Mouse (Mus musculus) gastrocnemius, postnatal 25 days (tissue): Measurements from ENCODE around the gene 2310009B15Rik. TPM values are rescaled to one million over a fixed set of nuclear protein-coding genes. Genes with fewer than 3 reads are reported as not detected.

ENCODE experiments used
- DNase-seq: peaks from one replicate; pipeline ENCODE4 v3.0.0; 2022
- total RNA-seq, 2 experiments: library from RNA; stranded (reverse); gene quantifications; 1 replicate in 1 of 2; 2 replicates in 1 of 2; pipeline ENCODE4 v1.2.3; 2021

2310009B15Rik gene
- total RNA-seq, 2 experiments from 2014 or later: 11.5 to 12.8 TPM

GRCm38 (mm10) chr1:138842756-138843155 lies 13.9 kb downstream of the 2310009B15Rik start:
- no peak for DNase-seq

- DNase-seq: no peak
Observed at GRCm38 (mm10) chr1:138842315-138842714, 14.3 kb downstream of the 2310009B15Rik start.

- no peak for DNase-seq
Observed at GRCm38 (mm10) chr1:138841306-138842095, 15.2 kb downstream of the 2310009B15Rik start.

GRCm38 (mm10) chr1:138840440-138841305 lies 16.0 kb downstream of the 2310009B15Rik start:
- DNase-seq: no peak

- DNase-seq: no peak
Observed at GRCm38 (mm10) chr1:138839809-138840430, 16.7 kb downstream of the 2310009B15Rik start.

- DNase-seq: no peak
Observed at GRCm38 (mm10) chr1:138839291-138839690, 17.4 kb downstream of the 2310009B15Rik start.

GRCm38 (mm10) chr1:138837786-138838743 lies 18.6 kb downstream of the 2310009B15Rik start:
- DNase-seq: no peak

GRCm38 (mm10) chr1:138835355-138835900 lies 21.2 kb downstream of the 2310009B15Rik start:
- no peak for DNase-seq

GRCm38 (mm10) chr1:138831309-138831708 lies 25.3 kb downstream of the 2310009B15Rik start:
- no peak for DNase-seq

- DNase-seq: no peak
Observed at GRCm38 (mm10) chr1:138826841-138827240, 29.8 kb downstream of the 2310009B15Rik start.

GRCm38 (mm10) chr1:138822985-138823322 lies 33.7 kb downstream of the 2310009B15Rik start:
- DNase-seq: no peak

- DNase-seq: no peak
Observed at GRCm38 (mm10) chr1:138822255-138822984, 34.2 kb downstream of the 2310009B15Rik start.

Other genes with a start within 250 kb of the 2310009B15Rik start
- gene Nek7, start 236.7 kb downstream of the 2310009B15Rik start, total RNA-seq: 10 to 100 TPM; 70.1 to 81.7 TPM
- not detected for gene Lhx9, start 8.3 kb downstream of the 2310009B15Rik start, total RNA-seq
- 10 to 100 TPM; 16.3 to 17.3 TPM for gene Dennd1b, start 106.6 kb upstream of the 2310009B15Rik start, total RNA-seq